Mouse (Mus musculus) embryo, embryonic 10 days (tissue): ENCODE data around the gene Naa25.

Experiments used
- DNase-seq: peaks from one replicate; pipeline ENCODE4 v3.0.0-alpha.2; 2015; ENCODE audit warnings: low spot score

Naa25 gene

GRCm38 (mm10) chr5:121397187-121398145 is at the start of gene Naa25:
Gene Naa25, plus strand, starts transcription at chr5:121397936.
- peak; percentile 99 for DNase-seq

GRCm38 (mm10) chr5:121359229-121359628 is 38.5 kb upstream of the Naa25 start:
- DNase-seq, result no peak

GRCm38 (mm10) chr5:121361696-121362095 is 36.0 kb upstream of the Naa25 start:
- DNase-seq, result no peak

- no peak for DNase-seq
Observed at GRCm38 (mm10) chr5:121363441-121363840, 34.3 kb upstream of the Naa25 start.

GRCm38 (mm10) chr5:121366449-121367225 is 31.1 kb upstream of the Naa25 start:
- DNase-seq, result no peak

GRCm38 (mm10) chr5:121367255-121367654 is 30.5 kb upstream of the Naa25 start:
- DNase-seq, result no peak

GRCm38 (mm10) chr5:121371712-121372111 is 26.0 kb upstream of the Naa25 start:
- DNase-seq, result no peak

- DNase-seq, result no peak
Observed at GRCm38 (mm10) chr5:121374790-121375189, 22.9 kb upstream of the Naa25 start.

- peak; percentile 32 for DNase-seq
Observed at GRCm38 (mm10) chr5:121376972-121377371, 20.8 kb upstream of the Naa25 start.

- DNase-seq, result no peak
Observed at GRCm38 (mm10) chr5:121378678-121379256, 19.0 kb upstream of the Naa25 start.

GRCm38 (mm10) chr5:121380692-121381091 is 17.0 kb upstream of the Naa25 start:
- no peak for DNase-seq

GRCm38 (mm10) chr5:121383857-121384756 is 13.6 kb upstream of the Naa25 start:
- no peak for DNase-seq

GRCm38 (mm10) chr5:121384757-121385460 is 12.8 kb upstream of the Naa25 start:
- DNase-seq, result peak; percentile 74

GRCm38 (mm10) chr5:121385461-121386119 is 12.1 kb upstream of the Naa25 start, which contains the start of gene Trafd1:
Gene Trafd1, minus strand, starts transcription at chr5:121385632.
- peak; percentile 98 for DNase-seq

- DNase-seq, result no peak
Observed at GRCm38 (mm10) chr5:121386120-121386909, 11.4 kb upstream of the Naa25 start.

- DNase-seq, result no peak
Observed at GRCm38 (mm10) chr5:121387126-121387525, 10.6 kb upstream of the Naa25 start.

GRCm38 (mm10) chr5:121389106-121389505 is 8.6 kb upstream of the Naa25 start:
- DNase-seq, result no peak

GRCm38 (mm10) chr5:121389691-121390090 is 8.0 kb upstream of the Naa25 start:
- no peak for DNase-seq

- DNase-seq, result peak; percentile 62
Observed at GRCm38 (mm10) chr5:121392667-121393380, 4.9 kb upstream of the Naa25 start.
